In the genomic region with DNA sequence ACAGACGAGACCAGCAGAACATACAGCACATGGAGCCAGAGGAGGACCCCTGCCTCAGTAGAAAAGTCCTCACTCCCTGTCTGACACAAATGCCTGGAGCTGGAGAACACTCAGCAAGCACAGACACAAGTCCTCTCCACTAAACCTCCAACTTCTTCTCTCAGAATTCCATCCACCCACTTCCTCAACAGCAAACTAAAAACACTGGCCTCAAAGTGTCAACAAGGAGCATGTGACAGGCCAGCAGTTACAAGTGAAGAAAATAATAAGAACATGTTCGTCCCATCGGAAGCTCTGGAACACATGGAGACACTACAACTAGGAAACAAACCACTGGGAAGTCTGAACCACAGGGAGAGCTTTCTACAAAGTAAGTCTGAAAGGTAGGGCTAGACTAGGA, we compare ENCODE assay signal across 8 mouse cellular contexts. TPM values are rescaled to one million over a fixed set of nuclear protein-coding genes. Genes with fewer than 3 reads are reported as not detected.
DNase-seq lines count a peak whose midpoint lies in the region; ATAC-seq and TF ChIP-seq lines count a peak whose summit lies in the region.

No protein-coding gene starts in this region.

- peaks cover 45% of the 10 kb centered on the region for H3K4me1 ChIP-seq in liver, adult 2 months (ENCODE audit: control insufficient read depth, insufficient read depth, low read length)
- H3K4me1 ChIP-seq in embryonic facial prominence, embryonic 12.5 days: peaks cover 34% of the 10 kb centered on the region
- peaks cover 57% of the 10 kb centered on the region for H3K4me1 ChIP-seq in heart, postnatal 0 days (ENCODE audit: control insufficient read depth, insufficient read depth)

- H3K4me2 ChIP-seq in embryonic facial prominence, embryonic 12.5 days (replicated peaks): no peak overlapping the region
- peak overlapping the region; percentile 22; the same call in 1 of the 2 replicates for H3K4me2 ChIP-seq in heart, postnatal 0 days (ENCODE audit: low read depth, low read length)

- H3K4me3 ChIP-seq in liver, adult 2 months (ENCODE audit: insufficient read depth, low read depth, low read length): no peak overlapping the region
- H3K4me3 ChIP-seq in embryonic facial prominence, embryonic 12.5 days: no peak overlapping the region
- no peak overlapping the region for H3K4me3 ChIP-seq in heart, postnatal 0 days (ENCODE audit: low read depth, low read length)

- H3K27ac ChIP-seq in liver, adult 2 months (replicated peaks; ENCODE audit: insufficient read depth, low read depth, low read length): peak overlapping the region; percentile 36
- H3K27ac ChIP-seq in embryonic facial prominence, embryonic 12.5 days: peak overlapping the region; percentile 56; the same call in 1 of the 2 replicates
- peak overlapping the region; percentile 82 for H3K27ac ChIP-seq in heart, postnatal 0 days (ENCODE audit: low read depth)

- no peaks in the 10 kb centered on the region for H3K9me3 ChIP-seq in embryonic facial prominence, embryonic 12.5 days
- no peaks in the 10 kb centered on the region for H3K9me3 ChIP-seq in heart, postnatal 0 days (replicated peaks; ENCODE audit: control insufficient read depth, low read length)

- no peak for TF ChIP-seq POLR2A in liver, adult 2 months (IDR thresholded peaks at IDR 0.05; ENCODE audit: extremely low read depth, insufficient read depth, low read length)

- H3K9ac ChIP-seq in liver, adult 2 months (ENCODE audit: low read depth, low read length): no peak overlapping the region; the same call in 1 of the 2 replicates
- H3K9ac ChIP-seq in embryonic facial prominence, embryonic 12.5 days: no peak overlapping the region
- H3K9ac ChIP-seq in heart, postnatal 0 days (replicated peaks; ENCODE audit: low read depth, low read length): no peak overlapping the region

- no peaks in the 10 kb centered on the region for H3K27me3 ChIP-seq in liver, adult 2 months (ENCODE audit: control insufficient read depth, insufficient read depth, low read length)
- no peaks in the 10 kb centered on the region for H3K27me3 ChIP-seq in embryonic facial prominence, embryonic 12.5 days
- H3K27me3 ChIP-seq in heart, postnatal 0 days (ENCODE audit: control insufficient read depth, insufficient read depth, low read length): no peaks in the 10 kb centered on the region

- no peak for TF ChIP-seq CTCF in liver, adult 2 months (IDR thresholded peaks at IDR 0.05; ENCODE audit: low read depth, low read length)
- no peak for TF ChIP-seq CTCF in heart, postnatal 0 days (IDR thresholded peaks at IDR 0.05; ENCODE audit: low read depth)

- ATAC-seq in embryonic facial prominence, embryonic 12.5 days (ENCODE audit: insufficient number of reproducible peaks, insufficient read depth, low FRiP score, low TSS enrichment): no peak
- no peak for ATAC-seq in heart, postnatal 0 days (ENCODE audit: insufficient read depth, low read depth)

- peaks cover 56% of the 10 kb centered on the region; the same call in 1 of the 2 replicates for H3K79me2 ChIP-seq in liver, adult 2 months (ENCODE audit: control insufficient read depth, insufficient read depth, low read length)

- 20% methylated on average over 3 of the region's 3 CpGs for WGBS in liver, adult 2 months
- 74% methylated on average over 3 of the region's 3 CpGs for WGBS in embryonic facial prominence, embryonic 12.5 days
- WGBS in heart, postnatal 0 days: 24% methylated on average over 3 of the region's 3 CpGs

- peaks cover 16% of the 10 kb centered on the region for H3K36me3 ChIP-seq in liver, adult 2 months (ENCODE audit: control insufficient read depth, insufficient read depth, low read length)
- no peaks in the 10 kb centered on the region for H3K36me3 ChIP-seq in embryonic facial prominence, embryonic 12.5 days
- H3K36me3 ChIP-seq in heart, postnatal 0 days (replicated peaks; ENCODE audit: control insufficient read depth, insufficient read depth, low read length): peaks cover 14% of the 10 kb centered on the region

- DNase-seq in liver, adult 2 months (ENCODE audit: extremely low read depth, low read depth, low spot score): peak; percentile 57
- DNase-seq in liver: no peak
- DNase-seq in heart, postnatal 0 days (ENCODE audit: low spot score): no peak
- DNase-seq in lung, postnatal 25 days (ENCODE audit: low spot score): peak; percentile 73
- DNase-seq in adrenal gland, adult 8-10 months: no peak
- DNase-seq in spleen, adult 18-20 months: no peak
- DNase-seq in thymus, adult 18-20 months: no peak

- TF ChIP-seq EP300 in heart, postnatal 0 days (IDR thresholded peaks at IDR 0.05; ENCODE audit: low read depth): no peak

RNA-seq across cellular contexts. Expression of gene Chd2, which starts 8.7 kb away (rescaled TPM):
- total RNA-seq in liver, adult 2 months (2014; rRNA removed): 40.0 and 42.0 TPM in 2 replicates
- 16.9 and 20.1 TPM in 2 replicates for polyA plus RNA-seq in liver, adult 2 months (2012; rRNA removed)
- 57.9 and 65.0 TPM in 2 replicates for polyA plus RNA-seq in embryonic facial prominence, embryonic 12.5 days (2016; fragmentation: Nextera tagmentation; extraction: Ambion mirVana)
- 43.0 and 65.5 TPM in 2 replicates for total RNA-seq in heart, postnatal 0 days (2014; rRNA removed; ENCODE audit: low replicate concordance)
- 31.1 and 32.2 TPM in 2 replicates for polyA plus RNA-seq in heart, postnatal 0 days (2015; fragmentation: Nextera tagmentation; extraction: Ambion mirVana)
- total RNA-seq in adrenal gland, adult 8-10 months (2022): 10 to 100 TPM; 38.6 to 65.5 (median 49.7) TPM

Comparison
In these comparisons a context has a peak if more than half of its experiments do, and no peak if none do; other contexts are left out.
1. DNase-seq: peak in liver, adult 2 months (single experiment) and lung, postnatal 25 days (single experiment); none in liver (single experiment), heart, postnatal 0 days (single experiment), adrenal gland, adult 8-10 months (single experiment), spleen, adult 18-20 months (0 of 2) and thymus, adult 18-20 months (0 of 2).
2. Peak in every context shown above with its lines, with median percentiles within 50 percentile points of each other: H3K27ac ChIP-seq.